18 mouse cellular contexts compared by ENCODE assay signal in genomic region chr9:91948746-91949145, GRCm38 (mm10).
"Had no signal": no experiment of that assay in that cellular context is flagged by ENCODE, and none has a peak within 500 bp of the region (broad histone marks: within the 10 kb centered on the region; RNA-seq: fewer than 3 reads in every experiment).

No protein-coding gene starts in this region.

- ATAC-seq: liver, postnatal 0 days had no signal

- H3K4me3 ChIP-seq: limb, embryonic 12.5 days; limb, embryonic 15.5 days; lung, embryonic 15.5 days; megakaryocyte, embryonic 14.5 days; midbrain, embryonic 10.5 days; neural tube, embryonic 12.5 days; neural tube, embryonic 15.5 days had no signal

- H3K27me3 ChIP-seq: limb, embryonic 12.5 days; limb, embryonic 15.5 days; lung, embryonic 15.5 days; megakaryocyte, embryonic 14.5 days; neural tube, embryonic 12.5 days; neural tube, embryonic 15.5 days had no signal

- H3K4me2 ChIP-seq: limb, embryonic 12.5 days; limb, embryonic 15.5 days; liver, embryonic 11.5 days; lung, embryonic 15.5 days; neural tube, embryonic 12.5 days; neural tube, embryonic 15.5 days had no signal

- H3K9me3 ChIP-seq: limb, embryonic 12.5 days; limb, embryonic 15.5 days; lung, embryonic 15.5 days; megakaryocyte, embryonic 14.5 days; midbrain, embryonic 10.5 days; neural tube, embryonic 12.5 days; neural tube, embryonic 15.5 days had no signal

- H3K4me1 ChIP-seq: limb, embryonic 12.5 days; limb, embryonic 15.5 days; lung, embryonic 15.5 days; megakaryocyte, embryonic 14.5 days; midbrain, embryonic 10.5 days; neural tube, embryonic 12.5 days; neural tube, embryonic 15.5 days had no signal

- DNase-seq: kidney, adult 9 months; kidney, postnatal 14 days; kidney, postnatal 4 days; liver, postnatal 0 days; lung, postnatal 10 days; lung, postnatal 36 days; midbrain, embryonic 14.5 days; thymus, adult 18-20 months; thymus, postnatal 36 days had no signal

- H3K9ac ChIP-seq: limb, embryonic 12.5 days; limb, embryonic 15.5 days; liver, embryonic 14.5 days; liver, postnatal 0 days; lung, embryonic 15.5 days; neural tube, embryonic 12.5 days; neural tube, embryonic 15.5 days had no signal

- H3K27ac ChIP-seq: limb, embryonic 12.5 days; limb, embryonic 15.5 days; liver, embryonic 14.5 days; lung, embryonic 15.5 days; midbrain, embryonic 10.5 days; neural tube, embryonic 12.5 days; neural tube, embryonic 15.5 days had no signal

- H3K36me3 ChIP-seq: limb, embryonic 12.5 days; limb, embryonic 15.5 days; lung, embryonic 15.5 days; midbrain, embryonic 10.5 days; neural tube, embryonic 12.5 days; neural tube, embryonic 15.5 days had no signal
